In the genomic region with DNA sequence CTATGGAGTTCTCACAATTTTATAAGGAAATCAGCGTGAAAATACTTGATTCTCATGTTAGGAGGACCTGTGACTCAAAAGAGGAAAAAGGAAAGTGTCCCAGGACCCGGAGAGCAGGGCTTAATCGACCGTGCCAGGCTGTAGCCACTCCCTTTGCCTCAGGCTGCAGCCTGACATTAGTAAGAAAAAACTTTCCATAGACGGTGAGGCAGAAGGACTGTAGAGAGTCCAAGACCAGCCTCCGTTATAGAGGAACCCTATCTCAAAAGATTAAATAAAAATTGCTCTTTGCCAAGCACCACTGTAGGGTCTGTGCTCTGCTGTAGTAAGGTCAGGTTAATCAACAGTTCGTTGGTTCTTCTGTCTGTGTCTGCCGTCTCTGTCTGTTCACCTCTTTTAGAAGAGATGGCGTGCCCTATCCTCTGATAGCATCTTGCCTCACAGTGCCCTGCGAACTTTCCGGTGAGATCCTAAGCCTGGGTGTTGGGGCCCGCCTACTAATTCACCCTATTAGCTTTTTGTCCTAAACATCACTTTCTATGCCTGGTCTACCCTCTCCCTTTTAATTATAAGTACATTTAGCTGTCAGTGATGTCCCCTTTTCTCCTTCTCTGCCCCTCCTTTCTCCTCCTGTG, we compare ENCODE assay signal across 8 mouse cellular contexts. TPM values are rescaled to one million over a fixed set of nuclear protein-coding genes. Genes with fewer than 3 reads are reported as not detected.
DNase-seq lines count a peak whose midpoint lies in the region; ATAC-seq and TF ChIP-seq lines count a peak whose summit lies in the region.

No protein-coding gene starts in this region.

- no peak for TF ChIP-seq POLR2A in ES-Bruce4 (IDR thresholded peaks at IDR 0.05; ENCODE audit: insufficient read depth, low read length)

- TF ChIP-seq EP300 in ES-Bruce4 (IDR thresholded peaks at IDR 0.05; ENCODE audit: insufficient read depth, low read depth, low read length) = no peak

- no peak overlapping the region; the same call in 1 of the 2 replicates for H3K27ac ChIP-seq in ES-Bruce4 (ENCODE audit: insufficient read depth, low read length)
- H3K27ac ChIP-seq in limb, embryonic 11.5 days (replicated peaks; ENCODE audit: low read depth, low read length) = no peak overlapping the region
- H3K27ac ChIP-seq in midbrain, embryonic 14.5 days (replicated peaks; ENCODE audit: low read depth, low read length) = no peak overlapping the region

- ATAC-seq in limb, embryonic 11.5 days (ENCODE audit: insufficient number of reproducible peaks, low FRiP score, low TSS enrichment, low read depth) = peak; percentile 24; the same call in 1 of the 2 replicates
- no peak for ATAC-seq in midbrain, embryonic 14.5 days (ENCODE audit: low FRiP score, low TSS enrichment)

- DNase-seq in embryo, embryonic 10.5 days (ENCODE audit: low spot score) = peak; percentile 72
- DNase-seq in heart, postnatal 14 days = peak; percentile 29 to 42
- peak; percentile 45 for DNase-seq in limb, embryonic 11.5 days (ENCODE audit: low spot score)
- DNase-seq in midbrain, embryonic 14.5 days = peak; percentile 6
- no peak for DNase-seq in thymus, postnatal 4 days
- no peak for DNase-seq in frontal cortex, postnatal 25 days (ENCODE audit: low spot score in 2 of 2)
- no peak for DNase-seq in T-cell, adult 2 months (ENCODE audit: low spot score)

- H3K9me3 ChIP-seq in ES-Bruce4 (replicated peaks; ENCODE audit: control insufficient read depth, insufficient read depth, low read length, poor library complexity, severe bottlenecking) = no peaks in the 10 kb centered on the region
- H3K9me3 ChIP-seq in limb, embryonic 11.5 days (ENCODE audit: control insufficient read depth, low read length) = no peaks in the 10 kb centered on the region
- H3K9me3 ChIP-seq in midbrain, embryonic 14.5 days (ENCODE audit: control insufficient read depth, low read length) = no peaks in the 10 kb centered on the region

- peak overlapping the region; percentile 69 for H3K9ac ChIP-seq in ES-Bruce4 (ENCODE audit: low read depth, poor library complexity, severe bottlenecking)
- H3K9ac ChIP-seq in limb, embryonic 11.5 days (ENCODE audit: low read length) = peak overlapping the region; percentile 43; the same call in 1 of the 2 replicates
- no peak overlapping the region for H3K9ac ChIP-seq in midbrain, embryonic 14.5 days (replicated peaks; ENCODE audit: low read length)

- H3K27me3 ChIP-seq in ES-Bruce4 (ENCODE audit: control insufficient read depth, insufficient read depth, low read length, poor library complexity, severe bottlenecking) = no peaks in the 10 kb centered on the region
- H3K27me3 ChIP-seq in limb, embryonic 11.5 days (ENCODE audit: control insufficient read depth, insufficient read depth, low read length) = peaks cover 5% of the 10 kb centered on the region; the same call in 1 of the 2 replicates
- 0 out of 2 replicates have a peak, but pooled peaks cover 10% of the 10 kb centered on the region for H3K27me3 ChIP-seq in midbrain, embryonic 14.5 days (ENCODE audit: control insufficient read depth, insufficient read depth, low read length)

- H3K4me2 ChIP-seq in limb, embryonic 11.5 days (ENCODE audit: low read depth, severe bottlenecking) = peak overlapping the region; percentile 60
- H3K4me2 ChIP-seq in midbrain, embryonic 14.5 days (ENCODE audit: low read length) = peak overlapping the region; percentile 70

- peaks cover 2% of the 10 kb centered on the region for H3K4me1 ChIP-seq in ES-Bruce4 (ENCODE audit: control insufficient read depth, insufficient read depth, low read length)
- H3K4me1 ChIP-seq in limb, embryonic 11.5 days (ENCODE audit: control insufficient read depth, insufficient read depth, low read length) = peaks cover 7% of the 10 kb centered on the region; the same call in 1 of the 2 replicates
- H3K4me1 ChIP-seq in midbrain, embryonic 14.5 days (ENCODE audit: control insufficient read depth, insufficient read depth, low read length) = 0 out of 2 replicates have a peak, but pooled peaks cover 5% of the 10 kb centered on the region

- intact Hi-C loops in heart, postnatal 14 days (cut with DNase I) = no loop called here

- no peak for TF ChIP-seq CTCF in ES-Bruce4 (IDR thresholded peaks at IDR 0.05; ENCODE audit: low read depth, low read length)

- H3K4me3 ChIP-seq in ES-Bruce4 (ENCODE audit: low read depth, low read length) = peak overlapping the region; percentile 55
- H3K4me3 ChIP-seq in limb, embryonic 11.5 days (ENCODE audit: low read depth, low read length) = peak overlapping the region; percentile 48
- peak overlapping the region; percentile 37 for H3K4me3 ChIP-seq in midbrain, embryonic 14.5 days (replicated peaks; ENCODE audit: low read depth, low read length)

- WGBS in limb, embryonic 11.5 days = 13% methylated on average over 12 of the region's 12 CpGs
- 10% methylated on average over 12 of the region's 12 CpGs for WGBS in midbrain, embryonic 14.5 days

- H3K36me3 ChIP-seq in ES-Bruce4 (ENCODE audit: control insufficient read depth, insufficient read depth, low read length, poor library complexity, severe bottlenecking) = no peaks in the 10 kb centered on the region
- no peaks in the 10 kb centered on the region for H3K36me3 ChIP-seq in limb, embryonic 11.5 days (ENCODE audit: control insufficient read depth, insufficient read depth, low read length)
- no peaks in the 10 kb centered on the region for H3K36me3 ChIP-seq in midbrain, embryonic 14.5 days (ENCODE audit: control insufficient read depth, insufficient read depth, low read length)

RNA-seq across cellular contexts. Expression of gene Hspa1b, which starts 1.0 kb away (rescaled TPM):
- 2.6 and 3.0 TPM in 2 replicates for polyA plus RNA-seq in ES-Bruce4 (2011; ENCODE audit: insufficient read depth, insufficient read length, low read depth, missing spikeins)
- total RNA-seq in heart, postnatal 14 days (2021) = 1 to 10 TPM; 3.8 to 3.9 TPM
- polyA plus RNA-seq in limb, embryonic 11.5 days (2014; fragmentation: Nextera tagmentation; extraction: Ambion mirVana) = 0.43 and 0.44 TPM in 2 replicates
- 0.17 and 0.53 TPM in 2 replicates for polyA plus RNA-seq in midbrain, embryonic 14.5 days (2014; fragmentation: Nextera tagmentation; extraction: Ambion mirVana)

RNA-seq across cellular contexts. Expression of gene Gm20481, which starts 9.7 kb away (rescaled TPM):
- not detected in 2 replicates for polyA plus RNA-seq in ES-Bruce4 (2011; ENCODE audit: insufficient read depth, insufficient read length, low read depth, missing spikeins)
- not detected for total RNA-seq in heart, postnatal 14 days (2021)
- 0.36 and 0.43 TPM in 2 replicates for polyA plus RNA-seq in limb, embryonic 11.5 days (2014; fragmentation: Nextera tagmentation; extraction: Ambion mirVana)
- 1.1 and 2.3 TPM in 2 replicates for polyA plus RNA-seq in midbrain, embryonic 14.5 days (2014; fragmentation: Nextera tagmentation; extraction: Ambion mirVana)

RNA-seq across cellular contexts. Expression of gene Hspa1a, which starts 12.0 kb away (rescaled TPM):
- 1.9 and 2.5 TPM in 2 replicates for polyA plus RNA-seq in ES-Bruce4 (2011; ENCODE audit: insufficient read depth, insufficient read length, low read depth, missing spikeins)
- total RNA-seq in heart, postnatal 14 days (2021) = 1 to 10 TPM; 2.3 to 3.3 TPM
- polyA plus RNA-seq in limb, embryonic 11.5 days (2014; fragmentation: Nextera tagmentation; extraction: Ambion mirVana) = 0.75 and 4.0 TPM in 2 replicates
- polyA plus RNA-seq in midbrain, embryonic 14.5 days (2014; fragmentation: Nextera tagmentation; extraction: Ambion mirVana) = 5.6 and 8.1 TPM in 2 replicates

RNA-seq across cellular contexts. Expression of gene Hspa1l, which starts 12.5 kb away (rescaled TPM):
- polyA plus RNA-seq in ES-Bruce4 (2011; ENCODE audit: insufficient read depth, insufficient read length, low read depth, missing spikeins) = 0.25 TPM in 1 of 2 replicates, not detected in the other
- 1 to 10 TPM; 2.7 to 4.7 TPM for total RNA-seq in heart, postnatal 14 days (2021)
- polyA plus RNA-seq in limb, embryonic 11.5 days (2014; fragmentation: Nextera tagmentation; extraction: Ambion mirVana) = 1.5 and 1.6 TPM in 2 replicates
- polyA plus RNA-seq in midbrain, embryonic 14.5 days (2014; fragmentation: Nextera tagmentation; extraction: Ambion mirVana) = 1.6 and 2.3 TPM in 2 replicates

RNA-seq across cellular contexts. Expression of gene Lsm2, which starts 21.7 kb away (rescaled TPM):
- polyA plus RNA-seq in ES-Bruce4 (2011; ENCODE audit: insufficient read depth, insufficient read length, low read depth, missing spikeins) = 163 and 166 TPM in 2 replicates
- 10 to 100 TPM; 19.2 to 25.0 TPM for total RNA-seq in heart, postnatal 14 days (2021)
- polyA plus RNA-seq in limb, embryonic 11.5 days (2014; fragmentation: Nextera tagmentation; extraction: Ambion mirVana) = 266 and 271 TPM in 2 replicates
- polyA plus RNA-seq in midbrain, embryonic 14.5 days (2014; fragmentation: Nextera tagmentation; extraction: Ambion mirVana) = 103 and 110 TPM in 2 replicates

Comparison
In these comparisons a context has a peak if more than half of its experiments do, and no peak if none do; other contexts are left out.
1. DNase-seq: peak in embryo, embryonic 10.5 days (single experiment), heart, postnatal 14 days (2 of 2), limb, embryonic 11.5 days (single experiment) and midbrain, embryonic 14.5 days (single experiment); none in thymus, postnatal 4 days (single experiment), frontal cortex, postnatal 25 days (0 of 2) and T-cell, adult 2 months (single experiment).
2. Peak in every context shown above with its lines, with median percentiles within 50 percentile points of each other: H3K4me3 ChIP-seq.